Mouse (Mus musculus) testis, adult 2 months (tissue): ENCODE measurements at regions not wholly inside any gene's neighbourhood (a gene's known extent, or its start where the extent isn't known, plus 50 kb on each side); places are given as distances from the start of the nearest gene placed in this dataset.

ENCODE experiments used
- CTCF ChIP-seq: fragments of 200-500 bp; IDR thresholded peaks from 2 replicates; pipeline ENCODE4 v1.5.1; 2012; ENCODE audit warnings: low read depth, mild to moderate bottlenecking, inconsistent platforms, low read length, moderate library complexity; ENCODE audit not compliant: control insufficient read depth, insufficient read depth, insufficient replicate concordance
- POLR2A ChIP-seq: fragments of 200-500 bp; IDR thresholded peaks from 2 replicates; pipeline ENCODE4 v1.6.1; 2012; ENCODE audit warnings: low read depth, mild to moderate bottlenecking, inconsistent platforms, low read length, moderate library complexity; ENCODE audit not compliant: control insufficient read depth

- TF ChIP-seq CTCF = no peak
- no peak for TF ChIP-seq POLR2A
These were observed 252.0 kb upstream of the Rnf32 start for GRCm38 (mm10) chr5:28943571-28944316.
